Mouse (Mus musculus): ENCODE results near the gene Amph. TPM values are rescaled to one million over a fixed set of nuclear protein-coding genes. Genes with fewer than 3 reads are reported as not detected.

Amph gene
- total and polyA plus RNA-seq, 3 experiments: 0.08 to 2.4 (median 1.1) TPM

- peaks cover 46% of the 10 kb centered on the region for H3K4me1 ChIP-seq (ENCODE audit: insufficient read depth, low read depth, low read length)
- peak overlapping the region; percentile 29; the same call in 1 of the 2 replicates for H3K4me3 ChIP-seq (ENCODE audit: low read depth, low read length)
- DNase-seq (ENCODE audit: low spot score) (peak; percentile 23), ATAC-seq (ENCODE audit: extremely low read depth, insufficient number of reproducible peaks, low FRiP score, poor library complexity, severe bottlenecking) (peak; percentile 76)
- H3K27me3 ChIP-seq (ENCODE audit: insufficient read depth, low read length): no peaks in the 10 kb centered on the region
- no peaks in the 10 kb centered on the region for H3K9me3 ChIP-seq (replicated peaks)
- TF ChIP-seq POLR2AphosphoS5 (IDR thresholded peaks at IDR 0.05; ENCODE audit: insufficient replicate concordance, low read depth, low read length) (no peak), GATA2 (IDR thresholded peaks at IDR 0.05; ENCODE audit: borderline replicate concordance, low read depth, low read length) (no peak), TAL1 (conservative IDR thresholded peaks at IDR 0.05; ENCODE audit: low read depth, low read length) (no peak), CTCF (IDR thresholded peaks at IDR 0.05; ENCODE audit: low read depth, low read length) (peak; percentile 48; the same call in 1 of the 2 replicates), GATA1 (IDR thresholded peaks at IDR 0.05; ENCODE audit: borderline replicate concordance, low read length) (no peak)
- H3K36me3 ChIP-seq (replicated peaks): no peaks in the 10 kb centered on the region
These were observed 229.8 kb downstream of the Amph start for GRCm38 (mm10) chr13:19177662-19178259.

GRCm38 (mm10) chr13:19178351-19178750 is 230.3 kb downstream of the Amph start:
- H3K36me3 ChIP-seq (replicated peaks): no peaks in the 10 kb centered on the region
- peak overlapping the region; percentile 29; the same call in 1 of the 2 replicates for H3K4me3 ChIP-seq (ENCODE audit: low read depth, low read length)
- TF ChIP-seq TAL1 (conservative IDR thresholded peaks at IDR 0.05; ENCODE audit: low read depth, low read length): peak; percentile 68
- no peak for TF ChIP-seq CTCF (IDR thresholded peaks at IDR 0.05; ENCODE audit: low read depth, low read length)
- H3K27me3 ChIP-seq (ENCODE audit: insufficient read depth, low read length): no peaks in the 10 kb centered on the region
- ATAC-seq (ENCODE audit: extremely low read depth, insufficient number of reproducible peaks, low FRiP score, poor library complexity, severe bottlenecking): peak; percentile 91
- H3K4me1 ChIP-seq (ENCODE audit: insufficient read depth, low read depth, low read length): peaks cover 47% of the 10 kb centered on the region
- H3K9me3 ChIP-seq (replicated peaks): no peaks in the 10 kb centered on the region
- peak; percentile 58 for DNase-seq (ENCODE audit: low spot score)

GRCm38 (mm10) chr13:19182259-19182658 is 234.3 kb downstream of the Amph start:
- Histone ChIP-seq H3K36me3 (replicated peaks) (no peaks in the 10 kb centered on the region), H3K9me3 (replicated peaks) (no peaks in the 10 kb centered on the region), H3K4me1 (ENCODE audit: insufficient read depth, low read depth, low read length) (peaks cover 55% of the 10 kb centered on the region), H3K27me3 (ENCODE audit: insufficient read depth, low read length) (no peaks in the 10 kb centered on the region), H3K4me3 (ENCODE audit: low read depth, low read length) (no peak overlapping the region)
- TF ChIP-seq GATA1 (IDR thresholded peaks at IDR 0.05; ENCODE audit: borderline replicate concordance, low read length) (no peak), CTCF (IDR thresholded peaks at IDR 0.05; ENCODE audit: low read depth, low read length) (no peak), TAL1 (conservative IDR thresholded peaks at IDR 0.05; ENCODE audit: low read depth, low read length) (no peak), GATA2 (IDR thresholded peaks at IDR 0.05; ENCODE audit: borderline replicate concordance, low read depth, low read length) (no peak), POLR2AphosphoS5 (IDR thresholded peaks at IDR 0.05; ENCODE audit: insufficient replicate concordance, low read depth, low read length) (no peak)
- ATAC-seq (ENCODE audit: extremely low read depth, insufficient number of reproducible peaks, low FRiP score, poor library complexity, severe bottlenecking): peak; percentile 15
- no peak for DNase-seq (ENCODE audit: low spot score)

DNA sequence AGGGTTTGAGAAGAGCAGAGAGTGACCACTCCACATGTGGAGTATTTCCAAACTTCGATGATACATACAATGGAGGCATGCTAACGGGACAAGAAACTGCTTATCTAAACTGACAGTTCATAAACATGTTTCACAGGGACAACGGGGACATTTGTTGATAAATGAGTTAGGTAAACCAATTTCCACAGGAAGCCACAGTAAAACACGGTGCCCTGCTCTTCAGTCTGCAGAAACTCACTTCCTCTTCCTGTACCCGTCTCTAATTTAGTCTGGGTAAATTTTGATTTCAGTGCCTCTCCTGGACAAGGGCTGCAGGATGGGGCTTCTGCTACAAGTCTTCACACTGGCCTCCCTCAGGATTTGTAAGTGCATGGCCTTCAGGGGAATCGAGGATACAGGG is 242.0 kb downstream of the Amph start:
- H3K4me1 ChIP-seq (ENCODE audit: insufficient read depth, low read depth, low read length): peaks cover 63% of the 10 kb centered on the region
- H3K27me3 ChIP-seq (ENCODE audit: insufficient read depth, low read length): no peaks in the 10 kb centered on the region
- no peak for DNase-seq (ENCODE audit: low spot score)
- no peaks in the 10 kb centered on the region for H3K9me3 ChIP-seq (replicated peaks)
- no peak for ATAC-seq (ENCODE audit: extremely low read depth, insufficient number of reproducible peaks, low FRiP score, poor library complexity, severe bottlenecking)
- no peak overlapping the region for H3K4me3 ChIP-seq (ENCODE audit: low read depth, low read length)
- TF ChIP-seq GATA2 (IDR thresholded peaks at IDR 0.05; ENCODE audit: borderline replicate concordance, low read depth, low read length) (no peak), POLR2AphosphoS5 (IDR thresholded peaks at IDR 0.05; ENCODE audit: insufficient replicate concordance, low read depth, low read length) (no peak), CTCF (IDR thresholded peaks at IDR 0.05; ENCODE audit: low read depth, low read length) (no peak), GATA1 (IDR thresholded peaks at IDR 0.05; ENCODE audit: borderline replicate concordance, low read length) (no peak), TAL1 (conservative IDR thresholded peaks at IDR 0.05; ENCODE audit: low read depth, low read length) (no peak)
- no peaks in the 10 kb centered on the region for H3K36me3 ChIP-seq (replicated peaks)

GRCm38 (mm10) chr13:19194803-19195202 is 246.8 kb downstream of the Amph start:
- no peaks in the 10 kb centered on the region for H3K27me3 ChIP-seq (ENCODE audit: insufficient read depth, low read length)
- DNase-seq (ENCODE audit: low spot score) (no peak), ATAC-seq (ENCODE audit: extremely low read depth, insufficient number of reproducible peaks, low FRiP score, poor library complexity, severe bottlenecking) (peak; percentile 74)
- H3K36me3 ChIP-seq (replicated peaks): no peaks in the 10 kb centered on the region
- no peak for TF ChIP-seq GATA2 (IDR thresholded peaks at IDR 0.05; ENCODE audit: borderline replicate concordance, low read depth, low read length)
- TF ChIP-seq CTCF (IDR thresholded peaks at IDR 0.05; ENCODE audit: low read depth, low read length): no peak
- TF ChIP-seq TAL1 (conservative IDR thresholded peaks at IDR 0.05; ENCODE audit: low read depth, low read length): peak; percentile 30; the same call in 1 of the 2 replicates
- H3K9me3 ChIP-seq (replicated peaks): no peaks in the 10 kb centered on the region
- H3K4me3 ChIP-seq (ENCODE audit: low read depth, low read length): no peak overlapping the region
- H3K4me1 ChIP-seq (ENCODE audit: insufficient read depth, low read depth, low read length): peaks cover 52% of the 10 kb centered on the region

- ATAC-seq (ENCODE audit: extremely low read depth, insufficient number of reproducible peaks, low FRiP score, poor library complexity, severe bottlenecking) (no peak), DNase-seq (ENCODE audit: low spot score) (no peak)
- TF ChIP-seq TAL1 (conservative IDR thresholded peaks at IDR 0.05; ENCODE audit: low read depth, low read length) (no peak), POLR2AphosphoS5 (IDR thresholded peaks at IDR 0.05; ENCODE audit: insufficient replicate concordance, low read depth, low read length) (no peak), GATA1 (IDR thresholded peaks at IDR 0.05; ENCODE audit: borderline replicate concordance, low read length) (no peak), CTCF (IDR thresholded peaks at IDR 0.05; ENCODE audit: low read depth, low read length) (no peak), GATA2 (IDR thresholded peaks at IDR 0.05; ENCODE audit: borderline replicate concordance, low read depth, low read length) (no peak)
- no peaks in the 10 kb centered on the region for H3K9me3 ChIP-seq (replicated peaks)
- H3K36me3 ChIP-seq (replicated peaks): no peaks in the 10 kb centered on the region
- H3K4me1 ChIP-seq (ENCODE audit: insufficient read depth, low read depth, low read length): peaks cover 46% of the 10 kb centered on the region
- H3K4me3 ChIP-seq (ENCODE audit: low read depth, low read length): no peak overlapping the region
- H3K27me3 ChIP-seq (ENCODE audit: insufficient read depth, low read length): no peaks in the 10 kb centered on the region
These were observed 247.5 kb downstream of the Amph start for GRCm38 (mm10) chr13:19195456-19195855.

Other genes with a start within 250 kb of the Amph start
- gene Vps41, start 230.9 kb upstream of the Amph start, total RNA-seq (2014; fragmentation: Nextera tagmentation): 93.5 and 93.7 TPM in 2 replicates
- 97.5 and 106 TPM in 2 replicates for gene Vps41, start 230.9 kb upstream of the Amph start, total RNA-seq (2017)
- 1.9 and 2.4 TPM in 2 replicates for gene Vps41, start 230.9 kb upstream of the Amph start, polyA plus RNA-seq (2012)

Measured in G1E (cell line).